ENCODE assay signal across 18 mouse cellular contexts in the genomic region with DNA sequence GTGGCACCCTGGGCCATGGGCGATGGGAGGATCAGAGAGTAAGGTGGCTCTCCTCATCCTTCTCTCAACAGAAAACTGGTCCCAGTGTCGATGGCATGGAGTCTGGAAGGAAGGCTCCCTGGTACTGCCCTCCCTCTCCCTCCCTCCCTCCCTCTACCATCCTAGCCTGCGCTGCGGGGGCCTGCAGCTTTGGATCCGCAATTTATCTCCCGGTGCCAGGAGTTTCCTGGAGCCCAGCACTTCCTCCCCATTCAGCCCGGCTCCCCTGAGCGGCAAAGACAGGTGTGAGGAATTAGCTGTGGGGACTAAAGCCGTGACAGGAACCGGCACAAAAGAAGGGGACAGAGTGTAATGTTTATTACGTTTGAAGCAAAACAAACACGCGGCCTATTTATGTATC. TPM values are rescaled to one million over a fixed set of nuclear protein-coding genes. Genes with fewer than 3 reads are reported as not detected.
DNase-seq lines count a peak whose midpoint lies in the region; ATAC-seq lines count a peak whose summit lies in the region.
"Had no signal": no experiment of that assay in that cellular context is flagged by ENCODE, and none has a peak within 500 bp of the region (broad histone marks: within the 10 kb centered on the region; RNA-seq: fewer than 3 reads in every experiment).

No protein-coding gene starts in this region.

- no peaks in the 10 kb centered on the region for H3K36me3 ChIP-seq in hindbrain, embryonic 11.5 days (ENCODE audit: control insufficient read depth, insufficient read depth, low read length)
- no peaks in the 10 kb centered on the region for H3K36me3 ChIP-seq in midbrain, embryonic 13.5 days
- H3K36me3 ChIP-seq in embryonic facial prominence, embryonic 10.5 days (replicated peaks) = no peaks in the 10 kb centered on the region

- no peak overlapping the region for H3K4me3 ChIP-seq in hindbrain, embryonic 11.5 days (ENCODE audit: low read depth, low read length)
- no peak overlapping the region for H3K4me3 ChIP-seq in midbrain, embryonic 13.5 days (replicated peaks)
- no peak overlapping the region for H3K4me3 ChIP-seq in embryonic facial prominence, embryonic 10.5 days
- H3K4me3 ChIP-seq: erythroblast, embryonic 14.5 days; myocyte had no signal

- peaks cover 62% of the 10 kb centered on the region for H3K27me3 ChIP-seq in hindbrain, embryonic 11.5 days (ENCODE audit: control insufficient read depth, insufficient read depth, low read length)
- H3K27me3 ChIP-seq in midbrain, embryonic 13.5 days = peaks cover 69% of the 10 kb centered on the region
- peaks cover 100% of the 10 kb centered on the region for H3K27me3 ChIP-seq in embryonic facial prominence, embryonic 10.5 days (replicated peaks; ENCODE audit: low read depth, poor library complexity, severe bottlenecking)

- no peaks in the 10 kb centered on the region for H3K9me3 ChIP-seq in hindbrain, embryonic 11.5 days (ENCODE audit: control insufficient read depth, low read length)
- no peaks in the 10 kb centered on the region for H3K9me3 ChIP-seq in midbrain, embryonic 13.5 days
- H3K9me3 ChIP-seq in embryonic facial prominence, embryonic 10.5 days = no peaks in the 10 kb centered on the region

- 0 out of 2 replicates have a peak overlapping the region, but pooled peaks have one; percentile 6 for H3K4me2 ChIP-seq in hindbrain, embryonic 11.5 days (replicated peaks; ENCODE audit: low read depth, low read length)
- H3K4me2 ChIP-seq in midbrain, embryonic 13.5 days (replicated peaks) = peak overlapping the region; percentile 25

- H3K4me1 ChIP-seq in hindbrain, embryonic 11.5 days (replicated peaks; ENCODE audit: control insufficient read depth, insufficient read depth, low read length) = peaks cover 7% of the 10 kb centered on the region
- peaks cover 47% of the 10 kb centered on the region for H3K4me1 ChIP-seq in midbrain, embryonic 13.5 days (replicated peaks)
- H3K4me1 ChIP-seq in embryonic facial prominence, embryonic 10.5 days = peaks cover 35% of the 10 kb centered on the region

- no peak overlapping the region for H3K9ac ChIP-seq in hindbrain, embryonic 11.5 days (ENCODE audit: low read depth, low read length)
- H3K9ac ChIP-seq in midbrain, embryonic 13.5 days (replicated peaks) = peak overlapping the region; percentile 26; the same call in 1 of the 2 replicates
- H3K9ac ChIP-seq: liver, postnatal 0 days had no signal

- 1% methylated on average over 13 of the region's 13 CpGs for WGBS in hindbrain, embryonic 11.5 days
- 2% methylated on average over 13 of the region's 13 CpGs for WGBS in midbrain, embryonic 13.5 days
- WGBS in embryonic facial prominence, embryonic 10.5 days = 3% methylated on average over 13 of the region's 13 CpGs

- H3K27ac ChIP-seq in hindbrain, embryonic 11.5 days (ENCODE audit: low read depth, low read length) = no peak overlapping the region
- peak overlapping the region; percentile 44 for H3K27ac ChIP-seq in midbrain, embryonic 13.5 days
- H3K27ac ChIP-seq in embryonic facial prominence, embryonic 10.5 days (replicated peaks) = no peak overlapping the region

- no peak for ATAC-seq in hindbrain, embryonic 11.5 days (ENCODE audit: low FRiP score)
- no peak for ATAC-seq in midbrain, embryonic 13.5 days
- no peak for ATAC-seq in inflammation-experienced regulatory T-cells, adult 6 months
- ATAC-seq: liver, postnatal 0 days had no signal

- DNase-seq in cerebellum, adult 18-20 months = peak; percentile 62 to 63
- DNase-seq in cerebellum, adult 9-11 months = no peak
- peak; percentile 72 for DNase-seq in brain, adult 2 months (ENCODE audit: low read depth, low spot score)
- DNase-seq in hindbrain, embryonic 11.5 days (ENCODE audit: low spot score) = no peak
- no peak for DNase-seq in embryonic facial prominence, embryonic 10.5 days (ENCODE audit: low spot score)
- no peak for DNase-seq in natural killer cell, adult 2 months (ENCODE audit: low spot score in 2 of 2)
- DNase-seq: embryo, embryonic 11 days; gastrocnemius, postnatal 10 days; kidney, adult 18-20 months; kidney, postnatal 4 days; layer of hippocampus, postnatal 36 days; liver, postnatal 0 days; lung, postnatal 4 days; spleen, adult 18-20 months had no signal

RNA-seq across cellular contexts. Expression of gene Cdh22, which starts 7.9 kb away (rescaled TPM):
- 4.6 and 5.6 TPM in 2 replicates for polyA plus RNA-seq in hindbrain, embryonic 11.5 days (2014; fragmentation: Nextera tagmentation; extraction: Ambion mirVana)
- polyA plus RNA-seq in midbrain, embryonic 13.5 days (2015; fragmentation: Nextera tagmentation; extraction: Ambion mirVana) = 10.4 and 15.7 TPM in 2 replicates
- polyA plus RNA-seq in embryonic facial prominence, embryonic 10.5 days (2016; fragmentation: Nextera tagmentation; extraction: Ambion mirVana) = 0.91 and 1.1 TPM in 2 replicates
- polyA plus RNA-seq in inflammation-experienced regulatory T-cells, adult 6 months (2017; shearing (Covaris generic)) = not detected
- polyA plus RNA-seq: erythroblast, embryonic 14.5 days; liver, postnatal 0 days had no signal

RNA-seq across cellular contexts. Expression of gene Slc35c2, which starts 45.1 kb away (rescaled TPM):
- 45.8 and 51.0 TPM in 2 replicates for polyA plus RNA-seq in hindbrain, embryonic 11.5 days (2014; fragmentation: Nextera tagmentation; extraction: Ambion mirVana)
- polyA plus RNA-seq in midbrain, embryonic 13.5 days (2015; fragmentation: Nextera tagmentation; extraction: Ambion mirVana) = 69.6 and 73.8 TPM in 2 replicates
- 59.2 and 64.6 TPM in 2 replicates for polyA plus RNA-seq in embryonic facial prominence, embryonic 10.5 days (2016; fragmentation: Nextera tagmentation; extraction: Ambion mirVana)
- polyA plus RNA-seq in inflammation-experienced regulatory T-cells, adult 6 months (2017; shearing (Covaris generic)) = 10 to 100 TPM; 36.4 to 44.9 (median 44.1) TPM

Comparison
In these comparisons a context has a peak if more than half of its experiments do, and no peak if none do; other contexts are left out.
1. DNase-seq: peak in cerebellum, adult 18-20 months (2 of 2) and brain, adult 2 months (single experiment); none in cerebellum, adult 9-11 months (single experiment), hindbrain, embryonic 11.5 days (single experiment), embryonic facial prominence, embryonic 10.5 days (single experiment) and natural killer cell, adult 2 months (0 of 2).